Mouse (Mus musculus) forelimb bud, embryonic 11.5 days (tissue): ENCODE data around the gene Napsa.

ENCODE experiments used
- DNase-seq: peaks from one replicate; pipeline ENCODE4 v3.0.0-alpha.2; 2012; ENCODE audit warnings: low read depth, low spot score

Gene Napsa

DNA sequence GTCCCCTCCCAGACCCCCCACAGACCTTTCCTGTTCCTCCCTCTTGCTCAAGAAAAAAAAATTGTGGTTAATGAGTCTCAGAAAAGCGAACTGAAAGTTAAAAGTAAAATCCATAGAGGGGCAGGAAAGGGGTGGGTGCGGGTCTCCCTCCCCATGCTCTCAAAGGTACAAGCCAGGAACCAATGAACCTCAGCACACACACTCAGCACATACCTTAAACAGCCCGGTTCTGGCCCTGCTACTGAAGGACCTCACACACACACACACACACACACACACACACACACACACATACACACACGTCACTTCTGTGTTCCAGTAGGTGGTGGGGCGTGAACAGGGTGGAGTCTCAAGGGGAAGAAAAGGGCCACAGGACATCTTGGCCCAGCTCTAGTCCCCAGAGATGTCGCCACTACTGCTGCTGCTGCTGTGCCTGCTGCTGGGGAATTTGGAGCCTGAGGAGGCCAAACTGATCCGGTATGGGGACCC, at the start of gene Napsa:
Gene Napsa (plus strand): TSS at position 168 of the 489 bp plus-strand sequence.
- no peak for DNase-seq

DNA sequence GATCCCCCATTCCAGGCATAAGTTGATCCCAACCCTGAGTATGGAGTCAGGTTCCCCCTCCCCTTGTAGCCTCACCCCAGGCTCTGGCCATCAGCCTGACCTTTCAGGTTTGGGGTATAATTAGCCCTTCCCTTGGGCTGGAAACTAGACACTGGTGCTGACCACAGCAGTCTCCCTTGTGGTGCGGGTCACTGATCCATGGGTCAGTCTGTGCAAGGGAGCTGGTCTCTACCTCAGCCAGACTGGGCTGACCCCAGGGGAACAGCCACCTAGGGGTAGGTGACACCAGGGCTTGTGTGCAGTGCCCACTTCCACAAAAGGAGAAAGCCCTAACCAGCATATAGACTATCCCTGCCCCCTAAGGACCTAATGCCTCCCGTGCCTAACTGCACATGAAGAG, 49.1 kb upstream of the Napsa start:
- DNase-seq: no peak

DNA sequence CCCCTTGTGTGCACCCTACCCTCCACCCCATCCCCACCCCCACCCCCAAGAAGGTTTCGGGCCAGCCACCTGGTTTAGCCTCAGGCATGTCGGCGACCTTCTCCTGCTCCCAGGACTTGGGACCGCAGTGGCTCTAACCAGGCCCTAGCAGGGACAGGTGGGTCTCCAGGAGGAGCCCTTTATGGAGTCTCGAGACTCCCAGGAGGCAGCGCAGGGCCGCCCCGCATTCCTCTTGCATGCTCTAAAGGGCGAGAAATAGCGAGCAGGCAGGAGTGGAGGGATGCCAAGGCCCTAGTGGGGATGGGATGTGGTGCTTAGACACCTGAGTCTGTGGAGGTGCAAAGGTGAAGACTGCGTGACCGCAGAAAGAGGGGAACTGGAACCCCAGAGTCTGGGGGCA, 47.7 kb upstream of the Napsa start, which contains the start of gene Mybpc2:
Gene Mybpc2 (minus strand): TSS at position 155 of the 400 bp plus-strand sequence.
- DNase-seq: no peak

DNA sequence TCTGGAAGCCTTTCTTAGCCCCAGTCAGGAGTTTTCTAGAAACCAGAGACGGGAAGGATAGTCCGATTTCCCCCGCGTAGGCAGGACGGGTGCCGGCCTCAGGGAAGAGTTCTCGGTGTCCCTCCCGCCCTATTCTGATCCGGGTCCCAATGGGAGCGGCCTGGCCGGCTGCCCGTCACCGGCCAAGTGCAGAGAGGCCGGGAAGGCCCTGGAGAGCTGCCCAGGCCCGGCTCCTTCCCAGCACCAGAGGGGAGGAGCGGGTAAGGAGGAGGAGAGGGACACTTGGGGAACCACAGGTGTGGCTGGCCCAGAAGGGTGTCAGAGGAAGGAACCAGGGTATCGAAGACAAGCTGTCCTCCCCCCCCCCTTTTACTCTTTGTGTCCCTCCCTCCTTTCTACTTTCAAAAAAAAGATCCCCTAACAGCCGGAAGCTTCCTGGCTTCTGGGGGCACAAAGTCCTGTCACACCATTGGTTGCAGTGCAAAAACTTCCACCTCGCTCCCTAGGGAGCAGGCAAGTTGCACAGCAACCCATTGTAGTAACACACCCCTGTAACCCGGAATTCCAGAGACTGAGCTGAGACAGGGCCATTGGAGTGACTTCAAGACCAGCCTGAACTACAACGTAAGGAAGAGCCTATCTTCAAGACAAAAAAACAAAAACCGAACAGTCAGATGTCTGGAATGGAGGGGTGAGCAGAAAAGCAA, 46.9 kb upstream of the Napsa start:
- DNase-seq: no peak

DNA sequence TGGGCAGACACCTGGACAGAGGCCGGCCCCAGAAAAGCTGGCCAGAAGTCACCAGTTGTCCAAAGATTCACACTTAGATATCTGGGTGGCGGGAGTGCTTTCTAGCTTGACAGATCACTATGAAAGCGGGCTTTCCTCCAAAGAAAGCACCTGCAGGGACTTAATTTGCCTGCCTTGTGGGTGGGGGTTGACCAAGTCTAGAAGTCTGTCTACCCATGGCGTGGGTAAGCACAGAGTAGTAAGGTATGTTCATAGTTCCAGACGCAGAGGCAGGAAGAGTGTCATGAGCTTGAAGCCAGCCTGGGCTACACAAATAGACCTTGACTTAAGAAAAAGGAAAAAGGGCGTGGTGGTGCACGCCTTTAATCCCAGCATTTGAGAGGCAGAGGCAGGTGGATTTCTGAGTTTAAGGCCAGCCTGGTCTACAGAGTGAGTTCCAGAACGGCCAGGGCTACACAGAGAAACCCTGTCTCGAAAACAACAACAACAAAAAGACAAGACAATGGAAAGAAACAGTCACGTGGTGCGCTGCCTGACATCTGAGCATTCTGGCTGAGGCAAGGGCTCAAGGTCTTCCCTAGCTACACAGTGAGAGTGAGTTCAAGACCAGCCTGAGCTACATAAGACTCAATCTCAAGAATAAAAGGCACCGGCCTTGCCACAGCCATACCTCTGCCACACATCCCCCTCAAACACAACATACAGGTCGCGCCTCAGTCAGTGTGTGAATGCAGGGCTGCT, 45.6 kb upstream of the Napsa start:
- DNase-seq: no peak

DNA sequence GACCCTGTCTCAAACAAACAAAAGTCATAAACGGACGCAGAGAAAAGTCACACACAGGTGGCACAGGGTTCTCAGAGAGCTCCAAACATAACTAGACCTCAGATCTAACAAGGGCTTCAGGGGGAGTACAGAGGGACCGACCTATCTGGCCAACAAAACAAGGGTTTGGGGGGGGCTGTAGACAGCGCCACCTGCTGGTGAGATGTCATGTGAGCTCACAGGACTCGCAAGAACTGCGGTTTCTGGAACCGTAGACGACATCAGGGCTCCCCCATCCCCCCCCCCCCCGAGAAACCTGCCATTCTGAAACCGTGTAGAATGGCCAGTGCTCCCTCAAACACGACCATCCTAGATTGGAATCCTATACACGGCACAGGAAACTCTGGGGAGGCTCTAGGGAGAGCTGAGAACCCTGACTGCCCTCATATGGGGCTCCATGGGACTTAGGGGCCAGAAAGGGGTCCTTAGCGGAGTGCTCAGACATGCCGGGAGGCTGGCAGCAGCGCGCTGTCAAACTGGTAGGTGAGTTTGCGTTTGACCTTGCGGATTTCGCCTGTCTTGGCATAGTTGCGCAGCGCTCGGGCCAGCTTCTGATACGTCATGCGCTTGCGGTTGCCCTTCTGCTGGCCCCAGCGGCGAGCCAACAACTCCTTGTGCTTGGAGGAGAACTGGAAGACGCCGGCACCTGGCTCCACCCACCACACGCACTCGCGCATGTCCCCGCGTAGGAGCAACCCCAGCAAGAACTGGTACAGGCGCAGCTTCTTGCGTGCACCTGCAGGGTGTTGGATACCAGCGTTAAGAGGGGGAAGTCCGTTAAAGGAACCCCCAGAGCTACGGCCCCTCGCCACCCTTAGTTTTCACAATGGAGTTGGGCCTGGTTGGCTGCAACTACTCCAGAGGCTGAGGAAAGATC, 44.4 kb upstream of the Napsa start:
- peak; percentile 68 for DNase-seq

DNA sequence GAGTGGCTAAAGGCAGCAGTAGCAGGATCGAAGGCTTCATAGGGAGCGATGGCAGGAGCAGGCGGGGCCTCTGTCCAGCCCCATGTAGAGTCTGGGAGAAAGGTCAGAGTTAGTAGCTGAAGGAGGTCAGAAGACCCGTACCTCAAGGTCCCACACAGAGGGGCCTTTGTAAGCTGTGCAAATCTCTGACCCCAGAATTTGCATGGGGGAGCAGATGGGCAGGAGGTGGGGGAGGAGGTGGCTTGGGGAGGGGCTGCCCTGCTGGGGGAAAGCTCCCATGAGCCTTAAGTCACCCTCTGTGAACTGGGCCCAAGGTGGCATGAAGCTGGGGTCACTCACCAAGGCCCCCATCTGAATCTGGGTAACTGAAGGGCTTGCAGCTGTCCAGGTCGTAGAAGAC, 42.7 kb upstream of the Napsa start:
- DNase-seq: no peak

DNA sequence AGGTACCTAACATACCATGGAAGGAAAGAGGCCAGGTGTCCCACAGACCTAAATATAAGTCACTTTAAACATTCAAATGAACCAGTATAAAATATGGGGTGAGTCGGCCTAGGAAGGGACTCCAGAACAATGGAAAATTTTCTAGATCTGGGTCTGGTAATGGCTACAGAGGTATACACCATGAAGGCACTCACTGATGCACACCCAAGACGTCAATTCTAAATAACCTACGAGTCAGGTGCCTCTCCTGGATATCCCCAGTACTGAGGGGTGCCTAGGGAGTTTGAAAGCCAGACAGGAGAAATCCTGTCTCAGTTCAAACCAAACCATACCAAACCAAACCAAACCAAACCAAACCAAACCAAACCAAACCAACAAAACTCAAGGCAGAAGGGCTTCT, 41.7 kb upstream of the Napsa start:
- DNase-seq: no peak

DNA sequence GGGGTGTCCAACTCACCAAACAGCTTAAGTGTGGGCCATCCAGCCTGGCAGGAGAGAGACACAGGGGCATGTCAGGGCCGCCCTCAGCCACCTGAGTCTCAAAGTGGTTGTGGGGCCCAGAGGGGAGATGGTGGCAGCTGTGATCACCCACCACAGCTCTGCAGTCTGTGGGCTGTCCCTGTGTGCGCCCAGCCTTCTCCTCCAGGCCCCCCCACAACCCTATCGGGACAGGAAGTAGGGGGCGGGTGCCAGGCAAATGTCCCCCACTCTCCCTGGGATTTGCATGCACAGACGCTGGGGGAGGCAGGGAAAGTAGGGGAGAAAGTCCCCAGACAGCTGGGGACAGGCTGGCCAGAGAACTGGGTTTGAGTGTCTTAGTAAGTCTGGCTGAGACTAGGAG, 41.0 kb upstream of the Napsa start:
- DNase-seq: no peak

DNA sequence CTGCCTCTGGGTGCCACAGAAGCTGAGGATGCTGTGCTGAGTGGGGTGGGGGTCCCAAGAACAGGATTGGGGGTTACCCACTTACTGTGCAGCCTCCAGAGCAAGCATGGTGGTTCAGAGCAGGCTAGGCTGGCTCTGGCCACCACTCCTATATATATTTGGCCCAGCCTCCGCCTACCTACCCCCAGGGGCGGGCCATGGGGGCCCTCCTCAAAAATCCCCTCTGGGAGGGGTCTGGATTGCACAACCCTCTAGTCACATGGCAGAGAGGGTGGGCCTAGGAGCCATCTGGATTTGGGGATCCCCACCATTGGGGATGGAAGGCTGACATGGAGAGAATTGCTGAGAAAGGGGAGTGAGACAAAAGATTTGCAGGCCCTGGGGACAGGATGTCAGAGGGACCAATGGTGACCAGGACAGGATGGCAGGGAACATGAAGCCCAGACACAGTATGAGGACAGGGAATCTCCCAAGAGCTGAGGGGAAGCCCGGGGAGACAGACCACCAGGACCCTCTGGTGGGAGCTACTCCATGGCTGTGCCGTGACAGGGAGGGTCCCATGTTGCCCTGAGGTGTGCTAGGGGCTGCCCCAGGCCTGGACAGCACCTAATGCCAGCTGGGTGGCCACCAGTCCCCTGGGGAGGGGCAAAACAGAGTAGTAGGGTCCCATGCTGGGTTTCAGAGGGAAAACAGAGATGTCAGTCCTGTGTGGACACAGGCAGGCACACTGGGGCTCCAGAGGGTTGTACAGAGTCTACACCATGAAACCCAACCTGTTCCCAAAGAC, 40.0 kb upstream of the Napsa start, which contains the start of gene Spib:
Gene Spib (minus strand): TSS at position 126 of the 787 bp plus-strand sequence.
- no peak for DNase-seq

DNA sequence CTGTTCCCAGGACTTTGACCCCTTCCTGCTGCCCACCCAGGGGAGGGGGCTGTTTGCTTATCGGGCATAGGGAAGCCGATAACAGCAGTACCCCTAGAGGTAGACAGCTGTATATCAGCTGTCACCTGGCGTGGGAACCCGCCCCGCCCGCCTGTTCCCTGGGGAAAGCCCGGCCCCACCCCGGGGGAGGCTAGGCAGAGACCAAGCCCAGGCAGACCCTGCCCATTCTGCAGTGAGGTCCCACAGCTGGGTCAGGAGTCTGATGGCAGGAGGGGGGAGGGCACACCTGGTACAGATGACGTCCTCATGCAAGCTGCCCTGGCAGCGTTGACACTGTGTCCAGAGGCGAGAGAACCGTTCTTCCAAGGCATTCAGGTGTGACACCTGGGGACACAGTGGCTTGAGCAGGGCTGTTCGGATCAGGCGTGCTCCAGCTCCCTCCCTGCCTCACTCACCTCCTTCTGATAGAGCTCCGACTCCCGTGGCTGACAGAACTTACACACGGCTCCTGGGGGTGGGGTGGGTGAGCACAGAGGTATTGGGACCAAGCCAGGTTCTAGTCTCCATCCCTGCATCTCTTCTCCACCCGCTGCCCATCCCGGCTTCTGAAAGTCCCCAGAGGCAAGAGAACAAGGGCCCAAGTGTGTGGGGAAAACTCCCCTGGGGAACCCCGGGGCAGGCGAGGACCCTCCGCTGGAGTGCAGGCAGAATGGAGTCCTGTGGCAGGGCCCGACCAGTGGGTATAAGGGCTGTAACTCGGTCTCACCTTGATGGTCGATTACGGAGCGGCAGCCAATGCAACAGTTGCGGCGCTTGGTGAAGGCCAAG, 39.0 kb upstream of the Napsa start:
- no peak for DNase-seq

DNA sequence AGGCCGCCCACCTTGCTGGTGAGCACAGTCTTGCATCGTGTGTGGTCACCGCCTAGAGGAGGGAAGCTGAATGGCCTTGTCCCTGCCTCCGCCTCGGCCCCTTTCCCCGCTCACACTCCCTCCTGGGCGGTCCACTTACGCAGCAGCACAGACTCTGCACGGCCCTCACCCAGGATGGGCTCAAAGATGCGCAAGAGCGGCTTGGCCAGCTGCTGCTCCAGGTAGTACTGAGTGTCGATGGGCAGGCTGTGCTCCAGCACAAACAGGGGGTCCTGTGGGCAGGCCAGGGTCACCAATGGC, 38.5 kb upstream of the Napsa start:
- no peak for DNase-seq

DNA sequence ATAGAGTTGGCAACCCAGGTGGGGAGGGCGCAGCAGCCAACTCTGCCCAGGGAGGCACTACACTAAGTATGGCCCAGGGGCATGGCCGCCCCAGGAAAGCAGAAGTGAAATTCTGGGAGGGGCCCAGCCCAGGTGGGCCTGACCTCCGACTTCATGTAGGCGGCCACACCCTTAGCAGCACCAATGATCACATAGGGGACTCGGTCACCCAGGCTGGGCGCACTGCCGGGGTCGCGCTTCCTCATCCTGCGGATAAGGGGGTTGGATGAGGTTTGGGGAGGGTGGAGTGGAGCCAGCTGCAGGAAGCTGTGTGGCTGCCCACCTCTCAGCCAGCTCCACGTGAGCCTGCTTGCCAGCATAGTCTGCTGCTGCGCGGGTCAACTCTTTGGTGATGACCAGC, 37.9 kb upstream of the Napsa start:
- DNase-seq: no peak

DNA sequence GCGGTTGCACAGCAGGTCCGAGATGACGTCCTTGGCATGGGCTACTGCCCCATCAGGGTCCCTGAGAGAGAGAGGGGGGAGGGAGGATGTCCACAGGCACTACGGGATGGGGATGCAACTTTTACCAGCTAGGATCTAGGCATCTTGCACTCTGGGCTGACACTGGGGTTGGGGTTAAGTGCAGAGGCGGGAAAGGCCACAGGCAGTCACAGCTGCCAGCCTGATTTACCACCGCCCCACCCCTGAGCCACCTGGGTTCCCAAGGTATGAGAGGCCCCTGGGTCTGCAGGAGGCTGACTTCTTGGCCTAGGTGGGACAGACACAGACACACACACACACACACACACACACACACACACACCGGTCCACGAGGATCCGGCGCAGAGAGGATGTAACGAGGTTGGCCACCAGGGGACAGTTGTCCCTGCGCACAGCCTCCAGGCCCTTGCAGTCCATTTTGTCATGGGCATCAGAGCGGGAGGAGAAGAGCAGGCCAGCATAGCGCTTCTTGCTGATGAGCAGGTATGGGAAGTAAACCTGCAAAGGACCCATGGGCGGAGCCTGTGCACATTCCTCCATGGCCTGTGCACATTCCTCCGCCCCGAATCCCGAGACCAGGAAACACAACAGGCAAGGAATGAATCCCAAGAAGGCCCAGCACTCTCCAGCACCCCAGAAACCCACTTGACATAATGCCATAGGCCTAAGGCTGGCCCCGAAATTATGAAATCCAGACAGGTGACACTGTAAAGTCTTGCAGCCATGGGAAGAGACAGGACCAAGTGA, 37.3 kb upstream of the Napsa start:
- DNase-seq: no peak

DNA sequence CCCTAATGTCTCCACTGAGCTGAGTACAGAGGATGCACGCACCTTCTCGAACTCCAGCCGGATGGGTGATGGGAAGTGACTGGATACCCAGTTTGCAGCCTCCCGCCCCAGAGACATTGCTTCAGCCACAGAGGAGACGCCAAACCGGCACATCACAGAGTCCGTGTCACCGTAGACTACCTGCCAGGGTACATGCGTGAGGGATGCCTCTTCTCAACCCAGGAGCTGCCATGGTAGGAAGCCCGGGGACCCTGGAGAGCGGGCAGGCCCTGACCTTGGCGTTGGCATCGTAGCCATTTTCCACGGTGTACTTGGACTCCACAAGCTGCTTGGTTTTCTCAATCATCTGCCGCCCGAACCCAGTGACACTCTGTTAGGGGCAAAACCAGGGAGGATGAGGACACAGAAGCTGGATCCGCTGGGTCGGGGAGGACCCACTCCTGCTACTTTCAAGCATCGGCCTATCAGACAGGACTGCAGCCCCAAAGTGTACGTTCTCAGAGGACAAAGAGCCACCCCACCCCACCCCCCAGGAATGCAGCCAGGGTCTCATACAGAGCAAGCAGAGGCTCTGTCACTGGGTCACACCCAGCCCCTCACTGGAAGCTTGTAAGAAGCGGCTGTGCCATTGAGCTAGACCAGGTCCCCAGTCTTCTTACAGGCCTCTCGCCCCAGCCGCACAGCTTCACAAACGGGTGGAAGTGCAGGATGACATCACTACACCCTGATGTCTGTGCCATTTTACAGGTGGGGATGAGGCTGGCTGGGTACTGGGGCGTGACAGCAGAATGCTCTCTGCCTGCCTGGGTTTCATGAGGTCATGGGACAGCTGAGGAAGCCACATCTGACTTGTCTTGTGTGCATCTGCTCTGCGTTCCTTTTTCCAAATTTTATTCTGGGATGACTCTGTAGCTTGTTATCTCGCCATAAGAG, 36.3 kb upstream of the Napsa start:
- DNase-seq: no peak

DNA sequence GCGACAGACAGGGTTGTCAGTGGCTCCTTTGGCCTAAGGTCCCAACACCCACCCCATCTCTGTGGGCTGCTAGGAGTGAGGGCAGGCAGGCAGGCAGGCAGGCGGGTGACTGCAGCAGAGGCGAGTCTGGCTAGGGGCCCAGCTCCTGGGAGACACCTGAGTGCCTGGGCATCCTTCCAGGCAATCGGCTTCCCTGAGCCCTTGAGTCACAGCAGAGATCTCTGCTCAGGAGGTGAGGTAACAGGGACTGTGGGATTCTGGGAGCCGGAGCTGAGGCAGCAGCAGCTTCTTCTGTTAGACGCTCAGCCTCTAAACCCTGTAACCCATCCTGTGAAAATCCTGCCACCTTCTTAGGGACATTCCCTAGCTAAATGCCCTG, 35.6 kb upstream of the Napsa start:
- DNase-seq: no peak

DNA sequence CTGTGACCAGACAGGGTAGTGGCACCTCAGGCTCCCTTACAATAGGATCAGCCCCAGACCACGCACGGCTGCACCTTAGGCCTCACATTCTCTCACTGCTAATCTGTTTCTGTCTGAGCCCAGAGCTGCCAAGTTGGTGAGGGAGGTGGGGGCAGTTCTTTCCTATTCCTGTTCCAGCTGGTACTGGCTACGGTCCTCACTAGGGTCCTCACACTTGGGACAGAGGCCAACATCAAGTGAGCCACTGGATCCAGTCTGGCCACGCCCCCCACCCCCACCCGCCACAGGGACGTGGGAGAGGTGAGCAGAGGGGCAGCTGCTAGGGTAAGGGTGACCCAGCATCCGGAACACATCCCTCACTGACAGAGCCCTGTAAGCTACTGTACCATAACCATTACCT, 35.2 kb upstream of the Napsa start:
- no peak for DNase-seq

DNA sequence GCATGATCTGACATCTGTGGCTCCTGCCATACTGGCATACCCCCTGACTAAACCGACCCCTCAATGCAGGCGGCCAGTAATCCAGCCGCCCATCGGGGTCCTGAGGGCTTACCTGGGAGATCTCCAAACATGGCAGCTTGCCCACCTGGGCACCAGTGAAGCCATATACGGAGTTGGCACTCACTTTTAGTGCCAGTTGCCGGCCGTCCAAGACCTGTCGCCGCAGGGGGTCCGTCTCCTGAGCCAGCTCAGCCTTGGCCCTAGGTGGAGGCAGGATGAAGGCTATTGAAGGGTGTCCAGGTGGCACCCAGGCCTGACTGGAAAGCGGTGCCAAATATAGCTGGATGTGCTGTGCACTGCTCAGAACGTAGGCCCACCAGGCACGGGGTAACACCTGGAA, 34.7 kb upstream of the Napsa start:
- no peak for DNase-seq
